Mouse (Mus musculus) ES-E14 (cell line): ENCODE data around the gene Bicral.

Experiments
- CHD2 ChIP-seq: IDR thresholded peaks from 2 replicates; pipeline ENCODE4 v1.6.1; 2014; ENCODE audit warnings: mild to moderate bottlenecking, low read depth, low read length, inconsistent platforms
- HCFC1 ChIP-seq: IDR thresholded peaks from 2 replicates; pipeline ENCODE4 v1.6.1; 2012; ENCODE audit warnings: low read length, inconsistent platforms, borderline replicate concordance; ENCODE audit not compliant: insufficient read depth
- MAFK ChIP-seq: IDR thresholded peaks from 2 replicates; pipeline ENCODE4 v1.6.1; 2014; ENCODE audit warnings: mild to moderate bottlenecking, low read depth, low read length, inconsistent platforms; ENCODE audit not compliant: insufficient read depth
- ZC3H11A ChIP-seq: IDR thresholded peaks from 2 replicates; pipeline ENCODE4 v1.6.1; 2012; ENCODE audit warnings: low read depth, mild to moderate bottlenecking, inconsistent platforms, low read length, borderline replicate concordance
- ZNF384 ChIP-seq: IDR thresholded peaks from 2 replicates; pipeline ENCODE4 v1.6.1; 2012; ENCODE audit warnings: low read depth, low read length, inconsistent platforms

GRCm38 (mm10) chr17:46776087-46776486, 82.2 kb downstream of the Bicral start:
- no peak for TF ChIP-seq CHD2
- TF ChIP-seq HCFC1, result no peak
- no peak for TF ChIP-seq ZNF384
- no peak for TF ChIP-seq ZC3H11A
- no peak for TF ChIP-seq MAFK
